Mouse (Mus musculus): Measurements from ENCODE around the gene Cpne6. TPM values are rescaled to one million over a fixed set of nuclear protein-coding genes. Genes with fewer than 3 reads are reported as not detected.

Gene Cpne6
- total and polyA plus RNA-seq, 2 experiments from 2014 or later = 12.3 to 14.7 TPM

DNA sequence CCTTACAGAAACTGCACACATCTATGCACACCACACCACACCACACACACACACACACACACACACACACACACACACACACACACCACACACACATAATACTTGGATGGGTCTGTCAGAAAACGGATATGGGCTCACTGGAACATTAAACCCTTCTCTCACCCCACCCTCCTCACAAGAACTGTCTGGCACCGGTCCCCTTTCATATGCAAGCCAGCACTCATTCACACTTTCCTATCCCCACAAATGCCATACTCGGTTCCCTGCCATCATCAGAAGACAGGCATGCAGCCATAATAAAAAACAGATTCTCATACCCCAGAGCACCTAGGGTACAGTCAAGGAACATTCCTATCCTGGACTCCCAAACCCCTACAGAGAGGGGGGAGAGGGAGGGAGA lies 18.1 kb upstream of the Cpne6 start:
- WGBS = 43% methylated on average over 3 of the region's 3 CpGs
- H3K4me2 ChIP-seq (ENCODE audit: low read depth, low read length, poor library complexity, severe bottlenecking) = peak overlapping the region; percentile 84
- H3K36me3 ChIP-seq (ENCODE audit: insufficient read depth, low read length) = peaks cover 25% of the 10 kb centered on the region
- 0 out of 2 replicates have a peak, but pooled peaks cover 2% of the 10 kb centered on the region for H3K4me1 ChIP-seq (ENCODE audit: insufficient read depth, low read length)
- no peak for DNase-seq (ENCODE audit: low spot score)
- no peaks in the 10 kb centered on the region for H3K9me3 ChIP-seq (ENCODE audit: low read length)
- no peak overlapping the region for H3K27ac ChIP-seq (ENCODE audit: low read depth, low read length)
- no peaks in the 10 kb centered on the region for H3K27me3 ChIP-seq (ENCODE audit: insufficient read depth, low read length)
- no peak for ATAC-seq (ENCODE audit: low FRiP score)
- H3K4me3 ChIP-seq (ENCODE audit: low read depth, low read length) = peak overlapping the region; percentile 73
- no peak for TF ChIP-seq CTCF (IDR thresholded peaks at IDR 0.05)
- H3K9ac ChIP-seq (replicated peaks; ENCODE audit: low read length, poor library complexity, severe bottlenecking) = peak overlapping the region; percentile 85; the same call in 1 of the 2 replicates

- ATAC-seq (ENCODE audit: low FRiP score) (no peak), DNase-seq (ENCODE audit: low spot score) (no peak)
- no peaks in the 10 kb centered on the region for H3K27me3 ChIP-seq (ENCODE audit: insufficient read depth, low read length)
- no peak overlapping the region for H3K4me2 ChIP-seq (ENCODE audit: low read depth, low read length, poor library complexity, severe bottlenecking)
- TF ChIP-seq CTCF (IDR thresholded peaks at IDR 0.05) = no peak
- H3K9me3 ChIP-seq (ENCODE audit: low read length) = no peaks in the 10 kb centered on the region
- WGBS = 74% methylated on average over 17 of the region's 20 CpGs
- H3K9ac ChIP-seq (replicated peaks; ENCODE audit: low read length, poor library complexity, severe bottlenecking) = no peak overlapping the region
- no peak overlapping the region for H3K4me3 ChIP-seq (ENCODE audit: low read depth, low read length)
- 0 out of 2 replicates have a peak, but pooled peaks cover 2% of the 10 kb centered on the region for H3K4me1 ChIP-seq (ENCODE audit: insufficient read depth, low read length)
- H3K27ac ChIP-seq (ENCODE audit: low read depth, low read length) = no peak overlapping the region
- peaks cover 53% of the 10 kb centered on the region for H3K36me3 ChIP-seq (ENCODE audit: insufficient read depth, low read length)
Measured at GRCm38 (mm10) chr14:55495509-55496240, 14.6 kb upstream of the Cpne6 start.

GRCm38 (mm10) chr14:55496761-55497448 lies 13.3 kb upstream of the Cpne6 start:
- no peak for DNase-seq (ENCODE audit: low spot score)
- Histone ChIP-seq H3K27me3 (ENCODE audit: insufficient read depth, low read length) (no peaks in the 10 kb centered on the region), H3K4me1 (ENCODE audit: insufficient read depth, low read length) (0 out of 2 replicates have a peak, but pooled peaks cover 2% of the 10 kb centered on the region), H3K36me3 (ENCODE audit: insufficient read depth, low read length) (peaks cover 64% of the 10 kb centered on the region), H3K4me2 (ENCODE audit: low read depth, low read length, poor library complexity, severe bottlenecking) (no peak overlapping the region), H3K9ac (replicated peaks; ENCODE audit: low read length, poor library complexity, severe bottlenecking) (no peak overlapping the region), H3K27ac (ENCODE audit: low read depth, low read length) (no peak overlapping the region), H3K4me3 (ENCODE audit: low read depth, low read length) (no peak overlapping the region), H3K9me3 (ENCODE audit: low read length) (no peaks in the 10 kb centered on the region)
- 79% methylated on average over 15 of the region's 16 CpGs for WGBS
- 0 out of 2 replicates have a peak, but pooled peaks have one; percentile 4 for ATAC-seq (ENCODE audit: low FRiP score)
- no peak for TF ChIP-seq CTCF (IDR thresholded peaks at IDR 0.05)

DNA sequence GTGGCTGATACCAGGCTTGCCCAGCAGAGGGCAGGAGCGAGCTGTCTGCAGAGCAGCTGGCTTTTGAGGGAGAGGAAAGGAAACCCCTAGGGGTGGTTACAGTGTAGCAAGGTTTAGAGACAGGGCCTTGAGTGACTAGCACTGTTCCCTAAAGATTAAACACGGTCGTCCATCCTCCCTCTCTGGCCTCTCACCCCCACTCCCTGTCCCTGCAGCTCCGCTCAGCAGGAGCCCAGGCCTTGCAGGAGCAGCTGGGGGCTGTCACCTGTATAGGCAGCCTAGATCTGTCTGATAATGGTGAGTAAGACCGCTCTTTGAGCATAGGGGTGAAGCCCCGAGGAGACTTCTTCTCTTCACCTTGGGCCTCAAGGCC lies 12.8 kb upstream of the Cpne6 start:
- ATAC-seq (ENCODE audit: low FRiP score) (peak; percentile 48; the same call in 1 of the 2 replicates), DNase-seq (ENCODE audit: low spot score) (peak; percentile 90)
- Histone ChIP-seq H3K9ac (replicated peaks; ENCODE audit: low read length, poor library complexity, severe bottlenecking) (no peak overlapping the region), H3K27me3 (ENCODE audit: insufficient read depth, low read length) (no peaks in the 10 kb centered on the region), H3K4me3 (ENCODE audit: low read depth, low read length) (no peak overlapping the region), H3K27ac (ENCODE audit: low read depth, low read length) (0 out of 2 replicates have a peak overlapping the region, but pooled peaks have one; percentile 18), H3K36me3 (ENCODE audit: insufficient read depth, low read length) (peaks cover 68% of the 10 kb centered on the region), H3K4me1 (ENCODE audit: insufficient read depth, low read length) (0 out of 2 replicates have a peak, but pooled peaks cover 1% of the 10 kb centered on the region), H3K9me3 (ENCODE audit: low read length) (no peaks in the 10 kb centered on the region), H3K4me2 (ENCODE audit: low read depth, low read length, poor library complexity, severe bottlenecking) (no peak overlapping the region)
- peak; percentile 99 for TF ChIP-seq CTCF (IDR thresholded peaks at IDR 0.05)
- WGBS = 37% methylated on average over 6 of the region's 6 CpGs

DNA sequence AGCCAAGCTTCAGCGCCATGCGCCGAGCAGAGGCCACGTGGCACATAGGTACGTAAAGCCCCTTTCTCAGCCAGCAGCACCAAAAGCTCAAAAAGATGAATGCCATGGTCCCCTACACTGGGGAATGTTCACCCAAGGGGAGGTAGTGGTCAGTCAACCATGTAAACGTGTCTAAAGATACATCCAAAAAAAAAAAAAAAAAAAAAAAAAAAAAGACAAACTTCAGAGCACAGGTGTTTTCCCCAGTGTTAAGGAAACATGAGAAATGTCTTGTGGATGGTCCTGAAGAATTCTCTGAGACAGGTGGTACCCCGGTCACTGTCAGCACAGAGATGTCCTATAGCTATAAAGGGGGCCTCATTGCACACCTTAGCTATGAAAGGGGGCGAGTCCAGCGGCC lies 4.6 kb upstream of the Cpne6 start:
- H3K36me3 ChIP-seq (ENCODE audit: insufficient read depth, low read length) = peaks cover 24% of the 10 kb centered on the region
- no peak overlapping the region for H3K27ac ChIP-seq (ENCODE audit: low read depth, low read length)
- DNase-seq (ENCODE audit: low spot score) = no peak
- TF ChIP-seq CTCF (IDR thresholded peaks at IDR 0.05) = no peak
- H3K4me2 ChIP-seq (ENCODE audit: low read depth, low read length, poor library complexity, severe bottlenecking) = no peak overlapping the region
- H3K9ac ChIP-seq (replicated peaks; ENCODE audit: low read length, poor library complexity, severe bottlenecking) = no peak overlapping the region
- WGBS = 89% methylated on average over 9 of the region's 9 CpGs
- no peak for ATAC-seq (ENCODE audit: low FRiP score)
- H3K27me3 ChIP-seq (ENCODE audit: insufficient read depth, low read length) = no peaks in the 10 kb centered on the region
- H3K4me3 ChIP-seq (ENCODE audit: low read depth, low read length) = no peak overlapping the region
- H3K9me3 ChIP-seq (ENCODE audit: low read length) = no peaks in the 10 kb centered on the region
- H3K4me1 ChIP-seq (ENCODE audit: insufficient read depth, low read length) = no peaks in the 10 kb centered on the region

GRCm38 (mm10) chr14:55507801-55508200 lies 2.4 kb upstream of the Cpne6 start:
- Histone ChIP-seq H3K4me2 (ENCODE audit: low read depth, low read length, poor library complexity, severe bottlenecking) (no peak overlapping the region), H3K9ac (replicated peaks; ENCODE audit: low read length, poor library complexity, severe bottlenecking) (no peak overlapping the region), H3K27me3 (ENCODE audit: insufficient read depth, low read length) (no peaks in the 10 kb centered on the region), H3K27ac (ENCODE audit: low read depth, low read length) (no peak overlapping the region), H3K4me1 (ENCODE audit: insufficient read depth, low read length) (0 out of 2 replicates have a peak, but pooled peaks cover 4% of the 10 kb centered on the region), H3K9me3 (ENCODE audit: low read length) (no peaks in the 10 kb centered on the region), H3K4me3 (ENCODE audit: low read depth, low read length) (no peak overlapping the region), H3K36me3 (ENCODE audit: insufficient read depth, low read length) (peaks cover 8% of the 10 kb centered on the region; the same call in 1 of the 2 replicates)
- no peak for ATAC-seq (ENCODE audit: low FRiP score)
- no peak for DNase-seq (ENCODE audit: low spot score)
- 52% methylated on average over 7 of the region's 7 CpGs for WGBS
- no peak for TF ChIP-seq CTCF (IDR thresholded peaks at IDR 0.05)

Data from midbrain, postnatal 0 days (tissue).